Mouse (Mus musculus): ENCODE results near the gene Tnfrsf22.

Gene Tnfrsf22

DNA sequence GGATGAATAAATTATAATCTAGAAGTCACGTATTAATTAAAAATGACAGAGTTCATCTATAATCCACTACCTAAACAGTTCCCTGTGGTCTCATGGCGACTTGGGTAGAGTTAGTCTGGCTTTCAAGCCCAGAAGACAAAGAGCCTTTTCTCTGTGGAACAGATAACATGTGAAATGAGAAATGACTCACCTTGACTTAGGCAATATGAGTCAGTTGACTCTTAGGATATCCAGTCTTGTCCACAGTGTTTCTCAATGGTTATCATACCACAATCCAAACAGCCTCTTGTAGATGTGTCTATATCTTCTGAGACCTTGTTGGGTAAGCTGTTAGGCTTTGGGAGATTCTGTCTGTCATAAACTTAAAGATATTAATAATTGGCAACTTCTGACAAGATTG, 18.0 kb downstream of the Tnfrsf22 start:
- no peak for DNase-seq (ENCODE audit: low read depth, low spot score)

DNA sequence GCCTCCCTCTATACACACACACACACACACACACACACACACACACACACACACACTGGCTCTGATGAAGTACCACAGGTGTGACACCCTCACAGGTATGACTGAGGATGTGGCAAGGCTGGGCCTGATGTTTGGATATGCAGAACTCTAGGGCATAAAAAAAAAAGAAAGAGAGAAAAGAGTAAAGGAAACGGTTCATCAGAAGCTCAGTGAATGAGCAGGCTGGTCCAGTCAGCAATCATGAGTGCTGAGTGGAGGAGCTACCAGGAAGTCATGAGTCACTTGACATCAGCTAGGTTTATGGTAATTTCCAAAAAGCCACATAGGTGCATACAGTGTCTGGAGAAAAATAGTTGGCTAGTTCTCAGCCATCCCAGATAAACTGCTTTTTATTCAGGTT, 20.0 kb downstream of the Tnfrsf22 start:
- no peak for DNase-seq (ENCODE audit: low read depth, low spot score)

DNA sequence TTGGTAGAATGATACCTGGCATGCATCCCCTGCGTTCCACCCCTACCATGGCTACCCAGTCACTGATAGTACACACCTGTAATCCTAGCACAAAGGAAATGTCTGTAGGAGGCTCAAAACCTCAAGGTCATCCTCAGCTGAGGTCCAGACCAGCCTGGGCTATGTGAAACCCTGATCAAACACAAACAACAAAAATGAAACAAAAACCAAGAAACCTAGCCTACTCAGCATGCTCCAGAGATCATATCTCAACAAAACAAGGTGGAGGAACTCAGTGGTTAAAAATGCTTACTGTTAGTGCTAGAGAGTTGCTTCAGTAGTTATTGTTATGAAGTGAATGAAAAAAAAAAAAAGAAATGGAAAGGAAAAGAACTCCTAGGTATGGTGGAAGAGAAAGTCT, 20.9 kb downstream of the Tnfrsf22 start, which contains the start of gene Tnfrsf26:
Gene Tnfrsf26 (minus strand): TSS at position 183 of the 400 bp plus-strand sequence.
- DNase-seq (ENCODE audit: low read depth, low spot score), result no peak

DNA sequence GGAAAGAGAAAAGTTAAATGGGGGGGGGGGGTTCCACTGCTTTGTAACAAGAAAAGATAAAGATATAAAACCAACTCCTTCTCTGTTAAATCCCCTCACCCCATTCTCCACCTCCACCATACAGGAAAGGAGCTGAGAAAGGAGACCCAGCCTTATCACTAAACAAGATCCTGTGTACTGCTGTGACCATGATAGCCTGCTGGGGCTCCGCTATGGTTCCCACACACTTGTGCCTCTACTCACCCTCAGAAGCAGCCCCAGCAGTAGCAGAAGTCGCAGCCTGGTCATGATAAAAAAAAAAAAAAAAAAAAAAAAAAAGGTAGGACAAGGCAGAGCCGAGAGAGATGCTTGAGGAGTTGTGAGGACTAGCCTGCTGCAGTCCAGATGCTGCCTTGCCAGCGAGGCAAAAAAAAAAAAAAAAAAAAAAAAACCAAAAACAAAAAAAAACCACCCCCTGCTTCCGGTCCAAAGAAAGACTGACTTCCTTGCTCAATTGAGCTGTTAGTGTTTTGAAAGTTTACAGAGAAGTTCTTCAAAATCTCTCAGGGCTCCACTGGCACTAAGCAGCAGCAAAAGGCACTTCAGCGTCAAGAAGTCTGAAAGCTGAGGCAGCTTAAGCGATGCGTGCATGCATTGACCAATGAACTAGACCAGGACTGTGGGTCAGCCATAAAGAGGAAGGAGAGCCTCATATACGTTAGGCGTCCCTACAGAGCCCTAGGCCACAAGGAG, 21.7 kb downstream of the Tnfrsf22 start:
- no peak for DNase-seq (ENCODE audit: low read depth, low spot score)

DNA sequence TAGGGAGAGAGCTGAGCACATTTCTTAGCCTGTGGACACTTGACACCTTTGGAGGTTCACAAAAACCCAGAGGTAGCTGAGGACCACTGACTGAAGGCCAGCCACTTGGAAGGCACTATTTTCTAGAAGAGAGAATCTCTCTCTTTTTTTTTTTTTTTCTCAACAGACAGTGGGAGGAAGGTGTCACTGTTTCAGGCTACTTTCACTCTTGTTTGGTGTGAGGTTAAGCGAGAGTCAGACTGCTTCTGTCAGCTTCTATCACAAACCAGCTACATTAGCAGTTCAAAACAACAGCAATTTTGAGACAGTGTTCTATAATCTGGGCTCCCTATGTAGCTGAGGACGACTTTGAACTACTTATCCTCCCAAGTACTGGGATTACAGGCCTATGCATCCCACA, 23.3 kb downstream of the Tnfrsf22 start:
- DNase-seq (ENCODE audit: low read depth, low spot score), result no peak

DNA sequence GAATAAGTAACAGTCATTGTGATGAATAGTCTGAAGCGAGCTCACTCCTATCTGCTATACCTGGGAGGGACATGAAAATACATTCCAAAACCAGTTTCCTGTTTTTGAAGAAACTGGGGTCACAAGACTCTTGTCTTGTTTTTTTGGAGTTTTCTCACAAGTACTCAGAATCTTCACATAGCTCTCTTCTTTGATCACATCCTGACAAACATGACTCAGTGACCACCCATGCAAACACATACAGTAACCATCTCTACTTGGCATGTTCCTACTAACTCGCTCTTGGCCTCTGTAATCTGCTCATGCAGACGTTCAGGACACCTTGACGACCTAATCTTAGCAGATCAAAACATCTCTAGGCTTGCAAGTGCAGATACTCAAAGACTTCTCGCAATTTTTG, 24.3 kb downstream of the Tnfrsf22 start:
- no peak for DNase-seq (ENCODE audit: low read depth, low spot score)

DNA sequence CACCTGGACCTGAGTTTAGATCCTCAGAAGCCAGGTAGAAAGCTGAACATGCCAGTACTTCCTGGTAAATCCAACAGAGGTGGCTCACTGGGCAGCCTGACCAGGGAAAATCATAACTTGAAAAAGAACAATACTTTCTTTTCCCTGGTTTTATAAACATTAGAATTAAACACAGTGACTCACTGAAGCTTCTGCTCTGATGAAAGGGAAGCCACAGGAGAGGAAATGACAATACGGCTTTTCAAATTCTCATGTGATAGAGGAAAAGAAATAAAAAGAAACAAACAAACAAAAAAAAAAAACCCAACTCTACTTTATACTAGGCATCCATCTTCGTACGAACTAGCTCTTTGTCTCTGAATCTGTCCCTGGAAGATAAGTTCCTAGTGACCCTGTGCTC, 24.9 kb downstream of the Tnfrsf22 start:
- no peak for DNase-seq (ENCODE audit: low read depth, low spot score)

DNA sequence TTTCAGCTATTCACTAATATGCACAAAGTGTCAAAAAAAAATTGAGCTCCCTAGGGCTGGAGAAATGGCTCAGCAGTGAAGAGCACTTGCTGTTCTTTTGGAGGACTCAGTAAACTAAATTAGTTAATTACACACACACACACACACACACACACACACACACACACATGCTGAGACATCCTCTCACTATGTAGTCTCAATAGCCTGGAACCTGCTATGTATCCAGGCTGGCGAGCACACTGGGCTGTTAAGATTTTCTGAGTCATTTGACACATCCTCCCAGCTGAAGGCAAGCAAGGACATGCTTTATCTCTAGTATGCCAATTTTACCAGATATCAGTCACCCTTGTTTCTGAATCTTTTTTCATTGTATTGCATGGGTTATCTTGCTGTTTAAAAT, 28.5 kb downstream of the Tnfrsf22 start:
- no peak for DNase-seq (ENCODE audit: low read depth, low spot score)

DNA sequence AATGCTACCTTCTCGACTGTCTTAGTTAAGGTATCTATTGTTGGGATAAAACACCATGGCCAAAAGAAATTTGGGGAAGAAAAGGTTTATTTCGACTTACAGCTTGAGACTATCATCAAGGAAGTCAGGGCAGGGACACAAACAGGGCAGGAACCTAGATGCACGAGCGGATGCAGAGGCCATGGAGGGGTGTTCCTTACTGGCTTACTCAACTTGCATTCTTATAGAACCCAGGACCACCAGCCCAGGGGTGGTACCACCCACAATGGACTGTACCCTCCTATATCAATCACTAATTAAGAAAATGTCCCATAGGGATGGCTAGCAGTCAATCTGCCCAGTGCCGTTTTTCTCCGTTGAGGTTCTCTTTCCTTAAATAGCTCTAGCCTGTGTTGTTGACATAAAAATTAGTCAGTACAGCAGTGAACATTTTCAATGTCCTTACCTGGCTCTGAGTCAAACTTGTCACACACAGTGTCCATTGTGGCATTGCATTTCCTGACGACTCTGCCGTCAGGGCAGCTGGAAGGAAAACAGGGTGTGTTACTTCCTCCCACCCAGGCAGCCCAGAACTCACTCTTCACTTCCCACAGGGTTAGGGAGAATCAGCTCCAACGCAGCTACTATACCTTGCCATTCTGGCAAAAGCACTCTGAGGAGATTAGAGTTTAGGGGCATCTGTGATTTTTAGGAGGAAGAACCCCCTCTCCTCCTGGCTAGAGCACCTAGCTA, 34.9 kb downstream of the Tnfrsf22 start:
- DNase-seq (ENCODE audit: low read depth, low spot score), result no peak

DNA sequence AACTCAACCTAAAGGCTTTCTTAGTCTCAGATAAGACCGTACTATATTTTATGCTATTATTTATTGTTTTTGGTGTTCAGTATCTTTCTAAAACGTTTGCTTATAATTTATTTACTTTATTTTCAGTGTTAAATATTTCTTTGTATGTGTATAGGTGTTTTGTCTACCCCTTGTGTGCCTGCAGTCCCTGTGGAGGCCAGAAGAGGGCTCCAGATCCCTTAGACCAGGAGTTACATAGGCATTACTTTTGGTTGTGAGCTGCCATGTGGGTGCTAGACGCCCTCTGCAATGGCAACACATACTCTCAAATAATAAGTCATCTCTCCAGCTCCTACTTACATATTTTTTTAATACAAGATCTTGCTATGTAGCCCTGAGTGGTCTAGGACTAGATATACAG, 37.2 kb downstream of the Tnfrsf22 start:
- no peak for DNase-seq (ENCODE audit: low read depth, low spot score)

DNA sequence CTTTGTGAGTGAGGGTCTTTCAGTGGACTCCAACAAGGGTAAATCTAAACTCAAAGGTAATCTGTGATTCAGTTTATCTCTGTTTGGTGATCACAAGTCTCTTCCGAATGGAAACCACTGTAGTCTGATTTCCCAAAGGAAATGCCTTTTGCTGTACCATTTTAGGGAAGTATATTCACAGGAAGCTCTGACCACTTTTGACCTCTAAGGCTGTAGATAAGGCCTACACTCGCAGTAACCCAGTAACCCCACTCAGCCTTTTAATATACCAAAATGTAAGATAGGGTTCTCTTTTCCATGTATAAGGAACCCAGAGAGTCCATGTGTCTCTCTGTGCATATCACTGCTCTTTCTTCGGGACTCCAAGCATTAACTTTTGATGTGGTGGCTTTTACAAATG, 44.1 kb downstream of the Tnfrsf22 start:
- no peak for DNase-seq (ENCODE audit: low read depth, low spot score)

DNA sequence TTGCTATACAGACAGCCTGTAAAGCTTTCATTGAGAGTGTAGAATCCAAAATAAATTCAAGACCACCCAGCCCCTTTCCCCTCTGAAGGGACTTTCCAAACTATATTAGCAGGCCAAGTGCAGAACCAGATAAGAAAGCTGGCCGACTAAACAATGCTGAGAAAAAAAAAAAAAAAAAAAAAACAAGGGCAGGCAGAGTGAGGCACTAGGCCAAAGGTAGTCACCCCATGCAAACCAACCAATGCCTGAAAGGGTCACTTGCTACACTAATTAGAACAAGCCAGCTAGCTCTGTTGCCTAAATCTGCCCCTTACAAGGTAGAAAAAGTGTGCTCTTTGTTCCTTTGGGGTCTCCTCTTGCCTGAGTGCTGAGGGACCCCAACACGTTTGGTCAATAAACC, 44.6 kb downstream of the Tnfrsf22 start:
- no peak for DNase-seq (ENCODE audit: low read depth, low spot score)

DNA sequence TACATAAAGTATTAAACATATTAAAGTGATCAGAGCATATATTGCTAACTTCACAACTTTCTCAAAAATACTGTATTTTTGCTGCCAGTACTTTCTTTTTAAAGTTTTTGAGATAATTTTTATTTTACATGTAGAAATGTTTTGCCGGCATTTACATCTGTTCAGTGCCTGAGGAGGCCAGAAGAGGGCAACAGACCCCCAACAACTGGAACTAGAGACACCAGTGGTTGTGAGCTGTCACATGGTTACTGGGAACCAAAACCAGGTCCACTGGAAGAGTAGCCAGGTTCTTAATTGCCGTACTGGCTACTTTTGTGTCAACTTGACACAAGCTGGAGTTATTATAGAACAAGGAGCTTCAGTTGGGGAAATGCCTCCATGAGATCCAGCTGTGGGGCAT, 47.8 kb downstream of the Tnfrsf22 start:
- no peak for DNase-seq (ENCODE audit: low read depth, low spot score)

DNA sequence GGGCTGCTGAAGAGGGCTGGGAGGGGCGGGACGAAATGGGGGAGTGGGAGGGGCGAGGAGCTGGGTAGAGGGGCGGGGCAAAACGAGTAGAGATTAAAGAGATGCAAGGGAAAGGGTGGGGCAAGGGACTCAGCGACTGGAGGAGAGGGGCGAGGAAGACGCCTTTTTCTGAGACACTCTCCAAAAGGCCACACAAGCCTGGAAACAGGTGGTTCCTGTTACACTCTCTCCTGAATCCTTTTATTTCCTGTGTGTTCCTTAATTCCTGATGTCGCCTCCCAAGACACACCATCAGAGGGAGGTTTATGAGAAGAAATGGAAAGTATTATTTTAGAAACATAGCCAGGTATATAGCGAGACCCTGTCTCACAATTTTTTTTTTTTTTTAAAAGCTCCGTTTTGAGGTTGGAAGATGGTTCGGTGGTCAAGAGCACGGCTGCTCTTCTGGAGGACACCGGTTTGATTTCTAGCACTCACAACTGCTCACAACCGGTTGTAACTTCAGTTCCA, 49.2 kb downstream of the Tnfrsf22 start:
- no peak for DNase-seq (ENCODE audit: low read depth, low spot score)

DNA sequence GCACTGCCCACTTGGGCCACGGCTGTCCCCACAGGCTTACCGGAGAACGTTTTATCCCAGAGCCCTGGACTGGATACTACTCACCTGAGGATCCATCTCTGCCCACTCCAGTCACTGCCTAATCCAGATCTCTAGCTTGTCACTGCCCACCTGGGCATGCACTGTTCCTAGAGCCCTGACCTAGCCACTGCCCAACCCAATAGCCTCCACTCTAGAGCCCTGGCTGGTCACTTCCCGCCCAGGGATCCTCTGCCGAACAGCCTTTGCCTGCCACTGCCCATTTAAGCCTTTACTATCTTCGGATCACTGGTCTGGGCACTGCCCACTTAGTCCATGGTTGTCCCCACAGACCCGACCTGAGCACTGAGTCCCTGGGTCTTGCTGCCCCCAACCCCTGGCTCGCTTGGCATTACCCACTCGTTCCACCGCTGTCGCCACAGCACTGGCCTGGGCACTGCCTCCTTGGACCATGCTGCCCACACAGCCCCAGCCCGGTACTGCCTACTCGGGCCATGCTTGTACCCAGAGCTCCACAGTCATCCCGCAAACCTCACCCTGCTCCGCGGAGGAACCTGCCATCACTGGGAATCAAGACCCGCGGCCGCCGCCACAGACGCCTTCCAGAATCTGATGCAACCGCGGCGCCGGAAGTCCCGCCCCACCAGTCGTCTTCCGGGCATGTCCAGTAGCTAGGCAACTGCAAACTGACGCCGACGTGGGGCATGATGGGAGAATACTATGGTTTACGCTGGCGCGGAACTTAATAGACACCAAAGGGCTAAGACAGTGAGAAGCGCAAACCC, 49.8 kb downstream of the Tnfrsf22 start, which contains the start of gene Cars:
Gene Cars (minus strand): TSS at position 663 of the 803 bp plus-strand sequence.
- DNase-seq (ENCODE audit: low read depth, low spot score), result peak; percentile 84

DNA sequence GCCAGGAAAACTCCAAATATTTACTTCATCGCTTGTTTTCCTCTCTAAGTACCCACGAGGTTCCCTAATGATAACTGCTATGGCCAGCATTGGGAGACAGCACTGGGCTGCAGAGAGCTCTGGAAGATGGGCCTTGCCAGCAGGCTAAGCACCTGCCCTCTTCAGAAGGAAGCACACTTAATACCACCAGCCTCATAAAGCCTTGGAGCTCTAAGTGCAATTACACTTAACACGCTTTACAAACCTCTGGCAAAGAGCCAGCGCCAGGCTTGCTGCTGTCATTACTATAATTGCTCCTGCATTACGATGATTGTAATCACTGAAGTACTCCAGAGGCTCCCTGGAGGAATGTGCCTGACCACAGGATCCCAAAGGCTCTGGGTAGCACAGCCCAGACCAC, 54.6 kb downstream of the Tnfrsf22 start:
- DNase-seq (ENCODE audit: low read depth, low spot score), result no peak

DNA sequence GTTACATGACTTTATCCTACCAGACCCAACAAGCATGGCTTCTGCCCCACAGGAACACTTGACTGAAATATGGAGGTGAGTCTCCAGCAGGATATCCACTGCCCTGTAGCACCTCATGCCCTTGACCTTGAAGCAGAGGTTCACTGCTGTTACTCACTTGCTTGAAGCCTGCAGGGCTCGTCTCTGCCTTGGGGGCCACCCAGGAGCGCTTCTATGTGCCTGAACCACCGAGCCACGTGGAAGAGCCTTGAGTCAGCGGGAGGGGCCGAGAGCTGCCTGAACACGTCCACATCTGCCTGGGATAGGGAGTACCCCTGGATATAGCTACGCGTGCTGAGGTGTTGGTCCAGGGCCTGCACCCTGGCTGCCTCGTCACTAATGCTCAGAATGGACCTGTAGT, 57.2 kb downstream of the Tnfrsf22 start:
- no peak for DNase-seq (ENCODE audit: low read depth, low spot score)

DNA sequence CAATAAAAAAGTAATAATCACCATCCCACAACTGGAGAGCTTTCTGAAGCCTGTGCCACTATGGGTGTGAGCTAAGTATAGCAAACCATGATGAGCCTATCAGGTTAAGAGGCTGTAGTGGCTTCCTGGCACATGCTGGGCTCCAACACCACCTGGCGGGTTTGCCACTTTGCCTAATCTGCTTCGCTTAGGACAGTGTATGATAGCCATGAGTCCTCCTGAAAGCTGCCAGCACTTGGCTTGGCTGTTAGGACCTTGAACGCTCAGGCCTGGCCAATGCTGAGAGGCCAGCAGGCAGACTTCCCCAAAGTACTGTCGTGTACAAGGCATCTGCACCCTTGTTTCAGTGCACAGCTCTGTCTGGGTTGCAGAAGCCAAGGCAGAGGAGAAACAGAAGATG, 61.5 kb downstream of the Tnfrsf22 start:
- DNase-seq (ENCODE audit: low read depth, low spot score), result no peak

DNA sequence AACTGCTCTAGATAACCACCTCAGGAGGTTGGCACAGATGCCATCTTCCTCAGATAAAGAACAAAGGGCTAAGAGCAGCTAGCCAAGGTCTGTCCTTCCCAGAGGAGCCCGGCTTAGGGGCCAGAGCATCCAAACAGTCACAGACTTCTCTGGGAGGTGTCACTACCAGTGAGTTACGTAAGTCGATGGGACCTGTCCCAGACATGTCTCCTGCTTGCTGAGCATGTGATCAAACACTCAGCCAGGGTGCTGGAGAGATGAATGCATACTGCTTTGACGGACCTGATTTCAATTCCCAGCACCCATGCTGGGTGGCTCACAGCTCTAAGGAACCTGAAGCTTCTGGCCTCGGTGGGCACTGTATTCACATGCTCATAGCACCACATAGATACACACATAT, 61.9 kb downstream of the Tnfrsf22 start:
- DNase-seq (ENCODE audit: low read depth, low spot score), result no peak

All from c-Kit-negative CD71-positive TER-119-positive erythroid progenitor cells, embryonic 14.5 days (primary cell).